Mouse (Mus musculus): ENCODE measurements around the gene Prickle2.

Prickle2 gene

GRCm38 (mm10) chr6:92674394-92674925 is 31.5 kb downstream of the Prickle2 start:
- in situ Hi-C loops (cut with MboI; ENCODE audit: low pct_unique_long_range_greater_than_20kb in 1 of 2, low sequenced_read_pairs in 2 of 2, unreplicated experiment in 1 of 2): loop anchor here in 1 of 2 experiments (25.0 kb wide), 1 partner anchor 387 kb away; no protein-coding TSS in a partner anchor

- in situ Hi-C loops (cut with MboI; ENCODE audit: low pct_unique_long_range_greater_than_20kb in 1 of 2, low sequenced_read_pairs in 2 of 2, unreplicated experiment in 1 of 2): loop anchor here in 1 of 2 experiments (25.0 kb wide), 1 partner anchor 383 kb away; no protein-coding TSS in a partner anchor
Measured at GRCm38 (mm10) chr6:92670518-92671147, 35.3 kb downstream of the Prickle2 start.

GRCm38 (mm10) chr6:92669623-92670022 is 36.3 kb downstream of the Prickle2 start:
- in situ Hi-C loops (cut with MboI; ENCODE audit: low pct_unique_long_range_greater_than_20kb in 1 of 2, low sequenced_read_pairs in 2 of 2, unreplicated experiment in 1 of 2): loop anchor here in 1 of 2 experiments (25.0 kb wide), 1 partner anchor 382 kb away; no protein-coding TSS in a partner anchor

GRCm38 (mm10) chr6:92667544-92667943 is 38.4 kb downstream of the Prickle2 start:
- in situ Hi-C loops (cut with MboI; ENCODE audit: low pct_unique_long_range_greater_than_20kb in 1 of 2, low sequenced_read_pairs in 2 of 2, unreplicated experiment in 1 of 2): loop anchor here in 1 of 2 experiments (25.0 kb wide), 1 partner anchor 380 kb away; no protein-coding TSS in a partner anchor

GRCm38 (mm10) chr6:92665530-92665989 is 40.4 kb downstream of the Prickle2 start:
- in situ Hi-C loops (cut with MboI; ENCODE audit: low pct_unique_long_range_greater_than_20kb in 1 of 2, low sequenced_read_pairs in 2 of 2, unreplicated experiment in 1 of 2): loop anchor here in 1 of 2 experiments (25.0 kb wide), 1 partner anchor 378 kb away; no protein-coding TSS in a partner anchor

- in situ Hi-C loops (cut with MboI; ENCODE audit: low pct_unique_long_range_greater_than_20kb in 1 of 2, low sequenced_read_pairs in 2 of 2, unreplicated experiment in 1 of 2): loop anchor here (5.0 to 25.0 kb wide), 2 partner anchors 377 kb away; no protein-coding TSS in a partner anchor
Measured at GRCm38 (mm10) chr6:92663885-92664284, 42.1 kb downstream of the Prickle2 start.

GRCm38 (mm10) chr6:92663433-92663832 is 42.5 kb downstream of the Prickle2 start:
- in situ Hi-C loops (cut with MboI; ENCODE audit: low pct_unique_long_range_greater_than_20kb in 1 of 2, low sequenced_read_pairs in 2 of 2, unreplicated experiment in 1 of 2): loop anchor here (5.0 to 25.0 kb wide), 2 partner anchors 376 kb away; no protein-coding TSS in a partner anchor

GRCm38 (mm10) chr6:92649063-92649462 is 56.9 kb downstream of the Prickle2 start:
- in situ Hi-C loops (cut with MboI; ENCODE audit: low pct_unique_long_range_greater_than_20kb in 1 of 2, low sequenced_read_pairs in 2 of 2, unreplicated experiment in 1 of 2): no loop called here

- in situ Hi-C loops (cut with MboI; ENCODE audit: low pct_unique_long_range_greater_than_20kb in 1 of 2, low sequenced_read_pairs in 2 of 2, unreplicated experiment in 1 of 2): no loop called here
Measured at GRCm38 (mm10) chr6:92648571-92648970, 57.4 kb downstream of the Prickle2 start.

- in situ Hi-C loops (cut with MboI; ENCODE audit: low pct_unique_long_range_greater_than_20kb in 1 of 2, low sequenced_read_pairs in 2 of 2, unreplicated experiment in 1 of 2): no loop called here
Measured at GRCm38 (mm10) chr6:92642929-92643328, 63.0 kb downstream of the Prickle2 start.

- in situ Hi-C loops (cut with MboI; ENCODE audit: low pct_unique_long_range_greater_than_20kb in 1 of 2, low sequenced_read_pairs in 2 of 2, unreplicated experiment in 1 of 2): no loop called here
Measured at GRCm38 (mm10) chr6:92641956-92642355, 64.0 kb downstream of the Prickle2 start.

GRCm38 (mm10) chr6:92640896-92641295 is 65.1 kb downstream of the Prickle2 start:
- in situ Hi-C loops (cut with MboI; ENCODE audit: low pct_unique_long_range_greater_than_20kb in 1 of 2, low sequenced_read_pairs in 2 of 2, unreplicated experiment in 1 of 2): no loop called here

- in situ Hi-C loops (cut with MboI; ENCODE audit: low pct_unique_long_range_greater_than_20kb in 1 of 2, low sequenced_read_pairs in 2 of 2, unreplicated experiment in 1 of 2): no loop called here
Measured at GRCm38 (mm10) chr6:92636431-92636830, 69.5 kb downstream of the Prickle2 start.

GRCm38 (mm10) chr6:92634876-92635468 is 71.0 kb downstream of the Prickle2 start:
- in situ Hi-C loops (cut with MboI; ENCODE audit: low pct_unique_long_range_greater_than_20kb in 1 of 2, low sequenced_read_pairs in 2 of 2, unreplicated experiment in 1 of 2): no loop called here

- in situ Hi-C loops (cut with MboI; ENCODE audit: low pct_unique_long_range_greater_than_20kb in 1 of 2, low sequenced_read_pairs in 2 of 2, unreplicated experiment in 1 of 2): no loop called here
Measured at GRCm38 (mm10) chr6:92630991-92631390, 75.0 kb downstream of the Prickle2 start.

GRCm38 (mm10) chr6:92627711-92628110 is 78.2 kb downstream of the Prickle2 start:
- in situ Hi-C loops (cut with MboI; ENCODE audit: low pct_unique_long_range_greater_than_20kb in 1 of 2, low sequenced_read_pairs in 2 of 2, unreplicated experiment in 1 of 2): no loop called here

GRCm38 (mm10) chr6:92627048-92627617 is 78.8 kb downstream of the Prickle2 start:
- in situ Hi-C loops (cut with MboI; ENCODE audit: low pct_unique_long_range_greater_than_20kb in 1 of 2, low sequenced_read_pairs in 2 of 2, unreplicated experiment in 1 of 2): no loop called here

- in situ Hi-C loops (cut with MboI; ENCODE audit: low pct_unique_long_range_greater_than_20kb in 1 of 2, low sequenced_read_pairs in 2 of 2, unreplicated experiment in 1 of 2): no loop called here
Measured at GRCm38 (mm10) chr6:92625923-92626322, 80.0 kb downstream of the Prickle2 start.

- in situ Hi-C loops (cut with MboI; ENCODE audit: low pct_unique_long_range_greater_than_20kb in 1 of 2, low sequenced_read_pairs in 2 of 2, unreplicated experiment in 1 of 2): no loop called here
Measured at GRCm38 (mm10) chr6:92624306-92624705, 81.6 kb downstream of the Prickle2 start.
